Mouse (Mus musculus) urinary bladder, postnatal 4 days (tissue): Measurements from ENCODE around the gene Nrip3.
A peak's percentile ranks its signal among the peaks of the same experiment; 100 is the strongest.

Source experiments
- DNase-seq, 2 experiments: peaks; one replicate each; pipeline ENCODE4 v3.0.0; 2021 to 2022; ENCODE audit warnings: low spot score in 2 of 2

Gene Nrip3

GRCm38 (mm10) chr7:109767575-109768350 lies 14.1 kb downstream of the Nrip3 start:
- no peak for DNase-seq

GRCm38 (mm10) chr7:109764009-109764408 lies 17.8 kb downstream of the Nrip3 start:
- DNase-seq = no peak

GRCm38 (mm10) chr7:109756291-109756690 lies 25.5 kb downstream of the Nrip3 start:
- DNase-seq = no peak

- no peak for DNase-seq
Measured at GRCm38 (mm10) chr7:109754034-109754433, 27.8 kb downstream of the Nrip3 start.

- peak; percentile 74 for DNase-seq
Measured at GRCm38 (mm10) chr7:109752008-109752925, 29.6 kb downstream of the Nrip3 start, which contains the start of gene Tmem9b. TSS of gene Tmem9b (minus strand) at chr7:109752875.

GRCm38 (mm10) chr7:109751427-109752007 lies 30.3 kb downstream of the Nrip3 start:
- DNase-seq = no peak

- DNase-seq = no peak
Measured at GRCm38 (mm10) chr7:109747747-109748146, 34.1 kb downstream of the Nrip3 start.

- no peak for DNase-seq
Measured at GRCm38 (mm10) chr7:109741703-109742102, 40.1 kb downstream of the Nrip3 start.

- DNase-seq = no peak
Measured at GRCm38 (mm10) chr7:109741060-109741459, 40.8 kb downstream of the Nrip3 start.

GRCm38 (mm10) chr7:109739822-109740370 lies 41.9 kb downstream of the Nrip3 start:
- DNase-seq = no peak

- DNase-seq = no peak
Measured at GRCm38 (mm10) chr7:109734806-109735205, 47.0 kb downstream of the Nrip3 start.

- no peak for DNase-seq
Measured at GRCm38 (mm10) chr7:109731626-109732025, 50.2 kb downstream of the Nrip3 start, which contains the start of gene Ascl3. TSS of gene Ascl3 (minus strand) at chr7:109731726.

GRCm38 (mm10) chr7:109723697-109724096 lies 58.1 kb downstream of the Nrip3 start, which contains the start of gene BC051019:
TSS of gene BC051019 (minus strand) at chr7:109723850.
- no peak for DNase-seq

- no peak for DNase-seq
Measured at GRCm38 (mm10) chr7:109723114-109723513, 58.7 kb downstream of the Nrip3 start.

- no peak for DNase-seq
Measured at GRCm38 (mm10) chr7:109722618-109723017, 59.2 kb downstream of the Nrip3 start.

GRCm38 (mm10) chr7:109719286-109719685 lies 62.5 kb downstream of the Nrip3 start:
- no peak for DNase-seq

GRCm38 (mm10) chr7:109713434-109713982 lies 68.3 kb downstream of the Nrip3 start:
- no peak for DNase-seq

GRCm38 (mm10) chr7:109712198-109712597 lies 69.6 kb downstream of the Nrip3 start:
- DNase-seq = no peak

- no peak for DNase-seq
Measured at GRCm38 (mm10) chr7:109710069-109710468, 71.8 kb downstream of the Nrip3 start.

- peak in 1 of 2 experiments; percentile 63 for DNase-seq
Measured at GRCm38 (mm10) chr7:109708961-109709382, 72.9 kb downstream of the Nrip3 start.
